Mouse (Mus musculus) adipocyte (in vitro differentiated cells): ENCODE data around the gene Mib2.

Experiments used
- DNase-seq: peaks from one replicate; pipeline ENCODE4 v3.0.0-alpha.2; 2016; ENCODE audit warnings: low spot score

Mib2 gene

DNA sequence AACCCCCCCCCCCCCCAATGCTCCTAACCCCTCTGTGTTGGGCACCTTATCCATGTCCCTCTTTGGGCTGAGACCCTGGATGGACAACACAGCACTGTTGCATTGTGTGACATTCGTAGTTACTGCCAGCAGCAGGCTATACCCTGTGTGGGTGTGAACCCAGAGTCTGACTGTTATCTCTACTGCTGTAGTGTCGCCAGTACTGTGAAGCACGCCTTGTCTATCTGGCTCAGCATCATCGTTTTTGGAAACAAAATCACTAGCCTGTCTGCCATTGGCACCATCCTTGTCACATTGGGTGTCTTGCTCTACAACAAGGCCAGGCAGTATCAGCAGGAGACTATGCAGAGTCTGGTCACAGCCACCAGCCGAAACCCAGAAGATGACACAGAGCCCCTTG is 50.7 kb downstream of the Mib2 start:
- no peak for DNase-seq

GRCm38 (mm10) chr4:155613264-155613663 is 55.7 kb downstream of the Mib2 start:
- no peak for DNase-seq

- no peak for DNase-seq
These were observed 57.1 kb downstream of the Mib2 start for GRCm38 (mm10) chr4:155611860-155612259.

GRCm38 (mm10) chr4:155606825-155607224 is 62.2 kb downstream of the Mib2 start:
- no peak for DNase-seq

- DNase-seq: no peak
These were observed 63.9 kb downstream of the Mib2 start for GRCm38 (mm10) chr4:155605132-155605531.
